Mouse (Mus musculus) frontal cortex, adult (tissue): ENCODE measurements around the gene Rnps1.
A peak's percentile ranks its signal among the peaks of the same experiment; 100 is the strongest.

Source experiments
- ATAC-seq: cut with Nextera tagmentation; 2 replicates; pipeline ENCODE4 v1.9.2; 2017; ENCODE audit warnings: mild to moderate bottlenecking, moderate library complexity, mixed read lengths; ENCODE audit not compliant: low TSS enrichment

Rnps1 gene

GRCm38 (mm10) chr17:24469910-24470602 lies 55.7 kb downstream of the Rnps1 start, which contains the start of the genes E4f1 and Pgp:
TSS of gene E4f1 (minus strand) at chr17:24470313.
TSS of gene Pgp (plus strand) at chr17:24470392.
- ATAC-seq = peak; percentile 90

DNA sequence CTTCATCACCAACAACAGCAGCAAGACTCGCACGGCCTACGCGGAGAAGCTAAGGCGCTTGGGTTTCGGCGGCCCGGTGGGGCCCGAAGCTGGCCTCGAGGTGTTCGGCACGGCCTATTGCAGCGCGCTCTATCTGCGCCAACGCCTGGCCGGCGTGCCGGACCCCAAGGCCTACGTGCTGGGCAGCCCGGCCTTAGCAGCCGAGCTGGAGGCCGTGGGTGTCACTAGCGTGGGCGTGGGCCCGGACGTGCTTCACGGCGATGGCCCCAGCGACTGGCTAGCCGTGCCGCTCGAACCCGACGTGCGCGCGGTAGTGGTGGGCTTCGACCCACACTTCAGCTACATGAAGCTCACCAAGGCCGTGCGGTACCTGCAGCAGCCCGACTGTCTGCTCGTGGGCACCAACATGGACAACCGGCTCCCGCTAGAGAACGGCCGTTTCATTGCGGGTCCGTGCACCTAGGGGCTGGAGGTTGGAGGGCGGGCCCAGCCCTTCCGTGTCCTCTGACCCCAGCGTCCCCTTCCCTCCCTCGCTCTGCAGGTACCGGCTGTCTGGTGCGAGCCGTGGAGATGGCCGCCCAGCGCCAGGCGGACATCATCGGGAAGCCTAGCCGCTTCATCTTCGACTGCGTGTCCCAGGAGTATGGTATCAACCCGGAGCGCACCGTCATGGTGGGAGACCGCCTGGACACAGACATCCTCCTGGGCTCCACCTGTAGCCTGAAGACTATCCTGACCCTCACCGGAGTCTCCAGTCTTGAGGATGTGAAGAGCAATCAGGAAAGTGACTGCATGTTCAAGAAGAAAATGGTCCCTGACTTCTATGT lies 56.5 kb downstream of the Rnps1 start:
- peak; percentile 10; the same call in 1 of the 2 replicates for ATAC-seq

- ATAC-seq = no peak
Observed at GRCm38 (mm10) chr17:24472512-24472911, 58.1 kb downstream of the Rnps1 start.

- no peak for ATAC-seq
Observed at GRCm38 (mm10) chr17:24473612-24474275, 59.4 kb downstream of the Rnps1 start, which contains the start of gene Bricd5. TSS of gene Bricd5 (plus strand) at chr17:24473884.

DNA sequence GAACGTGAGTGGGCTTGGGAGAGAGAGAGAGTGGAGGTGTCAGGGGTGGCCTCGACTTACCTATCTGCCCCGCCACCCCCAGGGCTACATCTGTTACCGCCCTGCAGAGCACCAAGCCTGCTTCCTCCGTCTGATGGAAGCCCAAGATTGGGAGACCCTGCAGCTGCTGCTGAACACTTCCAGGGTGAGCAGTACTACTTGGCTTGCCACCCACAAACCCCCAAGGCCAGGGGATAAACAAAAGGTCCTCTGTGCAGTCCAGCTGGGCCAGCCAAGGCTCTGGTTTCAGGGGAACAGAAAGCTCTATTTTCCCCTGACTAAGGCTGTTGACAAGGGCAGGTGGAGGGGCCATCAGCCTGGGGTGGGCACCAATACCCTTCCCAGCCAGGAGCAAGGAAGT lies 60.2 kb downstream of the Rnps1 start:
- ATAC-seq = no peak
